Mouse (Mus musculus) MEL (cell line): ENCODE results near the gene Zfp326. TPM values are rescaled to one million over a fixed set of nuclear protein-coding genes. Genes with fewer than 3 reads are reported as not detected.

Source experiments
- DNase-seq: peaks from one replicate; pipeline ENCODE4 v3.0.0; 2011; ENCODE audit warnings: low read depth, low spot score
- H3K27ac ChIP-seq: 2 replicates; pipeline ENCODE4 v1.5.1; 2012; ENCODE audit warnings: low read depth, mild to moderate bottlenecking, control low read depth, low read length, moderate library complexity; ENCODE audit not compliant: control insufficient read depth
- H3K27me3 ChIP-seq, 2 experiments: fragments of 150-350 bp in 1 of 2; sonication (generic) in 1 of 2; 2 replicates each; pipeline ENCODE4 v1.6.1; 2012; ENCODE audit warnings: low read length in 2 of 2, mild to moderate bottlenecking in 2 of 2, improper control_type of control experiment in 1 of 2, moderate library complexity in 1 of 2; ENCODE audit not compliant: insufficient read depth in 2 of 2, control insufficient read depth in 1 of 2
- H3K36me3 ChIP-seq, 2 experiments: 2 replicates each; pipeline ENCODE4 v1.6.1; 2012 to 2014; ENCODE audit warnings: low read length in 2 of 2, improper control_type of control experiment in 1 of 2, inconsistent platforms in 1 of 2, mild to moderate bottlenecking in 1 of 2; ENCODE audit not compliant: insufficient read depth in 2 of 2, control insufficient read depth in 1 of 2
- H3K4me1 ChIP-seq, 2 experiments: fragments of 150-350 bp in 1 of 2; sonication (generic) in 1 of 2; 2 replicates each; pipeline ENCODE4 v1.6.1; 2012; ENCODE audit warnings: low read length in 2 of 2, improper control_type of control experiment in 1 of 2, mild to moderate bottlenecking in 1 of 2; ENCODE audit not compliant: insufficient read depth in 2 of 2, control insufficient read depth in 1 of 2
- H3K4me3 ChIP-seq, 2 experiments: fragments of 150-350 bp in 1 of 2; sonication (generic) in 1 of 2; 2 replicates each; pipeline ENCODE4 v1.5.1; 2012; ENCODE audit warnings: low read depth in 2 of 2, low read length in 2 of 2, mild to moderate bottlenecking in 2 of 2, moderate library complexity in 2 of 2, control low read depth in 1 of 2, improper control_type of control experiment in 1 of 2; ENCODE audit not compliant: control insufficient read depth in 1 of 2, insufficient read depth in 1 of 2
- H3K79me2 ChIP-seq: 2 replicates; pipeline ENCODE4 v1.6.1; 2012; ENCODE audit warnings: mild to moderate bottlenecking, low read length, moderate library complexity; ENCODE audit not compliant: control insufficient read depth, poor library complexity, insufficient read depth
- H3K9ac ChIP-seq: 2 replicates; pipeline ENCODE4 v1.6.1; 2012; ENCODE audit warnings: low read depth, mild to moderate bottlenecking, control low read depth, low read length, moderate library complexity; ENCODE audit not compliant: control insufficient read depth, poor library complexity, severe bottlenecking
- H3K9me3 ChIP-seq: fragments of 150-350 bp; sonication (generic); replicated peaks from 2 replicates; pipeline ENCODE4 v1.6.1; 2012; ENCODE audit warnings: mild to moderate bottlenecking, low read length, improper control_type of control experiment, moderate library complexity; ENCODE audit not compliant: insufficient read depth
- CHD1 ChIP-seq: IDR thresholded peaks from 2 replicates; pipeline ENCODE4 v1.6.1; 2012; ENCODE audit warnings: low read depth, mild to moderate bottlenecking, inconsistent platforms, low read length, improper control_type of control experiment
- CHD2 ChIP-seq: IDR thresholded peaks from 2 replicates; pipeline ENCODE4 v1.6.1; 2011; ENCODE audit warnings: low read length, improper control_type of control experiment
- CTCF ChIP-seq, 3 experiments: IDR thresholded peaks in 2 of 3; conservative IDR thresholded peaks in 1 of 3; 2 replicates each; pipeline ENCODE4 v1.5.1; 2011 to 2012; ENCODE audit warnings: low read length in 3 of 3, low read depth in 2 of 3, mild to moderate bottlenecking in 2 of 3, improper control_type of control experiment in 1 of 3, inconsistent platforms in 1 of 3, mixed read lengths in 1 of 3, moderate library complexity in 1 of 3; ENCODE audit not compliant: control insufficient read depth in 1 of 3, insufficient read depth in 1 of 3, poor library complexity in 1 of 3, severe bottlenecking in 1 of 3
- ELF1 ChIP-seq: IDR thresholded peaks from 2 replicates; pipeline ENCODE4 v1.6.1; 2014; ENCODE audit warnings: low read depth, mild to moderate bottlenecking, inconsistent platforms, low read length, improper control_type of control experiment, moderate library complexity
- EP300 ChIP-seq, 2 experiments: IDR thresholded peaks; 2 replicates each; pipeline ENCODE4 v1.6.1; 2011; ENCODE audit warnings: improper control_type of control experiment in 2 of 2, low read length in 2 of 2, low read depth in 1 of 2, mild to moderate bottlenecking in 1 of 2
- HCFC1 ChIP-seq: IDR thresholded peaks from 2 replicates; pipeline ENCODE4 v1.6.1; 2012; ENCODE audit warnings: low read depth, mild to moderate bottlenecking, inconsistent platforms, low read length, improper control_type of control experiment, moderate library complexity
- KAT2A ChIP-seq: conservative IDR thresholded peaks from 2 replicates; pipeline ENCODE4 v1.6.1; 2012; ENCODE audit warnings: low read depth, low read length, improper control_type of control experiment, inconsistent platforms
- MAZ ChIP-seq: IDR thresholded peaks from 2 replicates; pipeline ENCODE4 v1.6.1; 2012; ENCODE audit warnings: low read depth, mild to moderate bottlenecking, inconsistent platforms, low read length, improper control_type of control experiment
- MEF2A ChIP-seq: IDR thresholded peaks from 2 replicates; pipeline ENCODE4 v1.6.1; 2014; ENCODE audit warnings: low read depth, mild to moderate bottlenecking, inconsistent platforms, low read length, improper control_type of control experiment; ENCODE audit not compliant: poor library complexity, insufficient replicate concordance, severe bottlenecking; ENCODE audit errors: extremely low read depth
- MYC ChIP-seq: IDR thresholded peaks from 2 replicates; pipeline ENCODE4 v1.6.1; 2011; ENCODE audit warnings: low read depth, mild to moderate bottlenecking, low read length, improper control_type of control experiment, moderate library complexity
- NRF1 ChIP-seq: IDR thresholded peaks from 2 replicates; pipeline ENCODE4 v1.6.1; 2014; ENCODE audit warnings: low read depth, mild to moderate bottlenecking, inconsistent platforms, low read length, improper control_type of control experiment, moderate library complexity; ENCODE audit not compliant: poor library complexity, insufficient read depth, severe bottlenecking
- POLR2A ChIP-seq, 2 experiments: IDR thresholded peaks; 2 replicates each; pipeline ENCODE4 v1.6.1; 2011 to 2012; ENCODE audit warnings: low read length in 2 of 2, mild to moderate bottlenecking in 2 of 2, control low read depth in 1 of 2, improper control_type of control experiment in 1 of 2, low read depth in 1 of 2, moderate library complexity in 1 of 2; ENCODE audit not compliant: control insufficient read depth in 1 of 2, insufficient read depth in 1 of 2, poor library complexity in 1 of 2
- POLR2AphosphoS5 ChIP-seq: IDR thresholded peaks from 2 replicates; pipeline ENCODE4 v1.6.1; 2012; ENCODE audit warnings: low read depth, borderline replicate concordance, mild to moderate bottlenecking, inconsistent platforms, low read length, moderate library complexity, mixed read lengths
- RAD21 ChIP-seq: IDR thresholded peaks from 2 replicates; pipeline ENCODE4 v1.6.1; 2011; ENCODE audit warnings: mild to moderate bottlenecking, low read depth, low read length, improper control_type of control experiment
- RCOR1 ChIP-seq: IDR thresholded peaks from 2 replicates; pipeline ENCODE4 v1.6.1; 2012; ENCODE audit warnings: low read depth, mild to moderate bottlenecking, inconsistent platforms, low read length, improper control_type of control experiment
- SIN3A ChIP-seq: IDR thresholded peaks from 2 replicates; pipeline ENCODE4 v1.6.1; 2012; ENCODE audit warnings: low read length, improper control_type of control experiment, inconsistent platforms
- SMC3 ChIP-seq: IDR thresholded peaks from 2 replicates; pipeline ENCODE4 v1.6.1; 2011; ENCODE audit warnings: low read depth, low read length, improper control_type of control experiment
- TAL1 ChIP-seq: IDR thresholded peaks from 2 replicates; pipeline ENCODE4 v1.6.1; 2012; ENCODE audit warnings: mild to moderate bottlenecking, inconsistent platforms, low read length, moderate library complexity, mixed read lengths
- TBP ChIP-seq: IDR thresholded peaks from 2 replicates; pipeline ENCODE4 v1.8.0; 2011; ENCODE audit warnings: low read depth, low read length, improper control_type of control experiment
- TCF12 ChIP-seq: IDR thresholded peaks from 2 replicates; pipeline ENCODE4 v1.6.1; 2014; ENCODE audit warnings: low read depth, mild to moderate bottlenecking, inconsistent platforms, low read length, improper control_type of control experiment, moderate library complexity
- UBTF ChIP-seq: IDR thresholded peaks from 2 replicates; pipeline ENCODE4 v1.6.1; 2012; ENCODE audit warnings: low read depth, mild to moderate bottlenecking, inconsistent platforms, low read length, improper control_type of control experiment, moderate library complexity, borderline replicate concordance; ENCODE audit not compliant: insufficient read depth
- USF1 ChIP-seq: IDR thresholded peaks from 2 replicates; pipeline ENCODE4 v1.6.1; 2014; ENCODE audit warnings: low read depth, mild to moderate bottlenecking, inconsistent platforms, low read length, improper control_type of control experiment, moderate library complexity
- USF2 ChIP-seq, 2 experiments: IDR thresholded peaks; 2 replicates each; pipeline ENCODE4 v1.6.1; 2011 to 2012; ENCODE audit warnings: improper control_type of control experiment in 2 of 2, low read length in 2 of 2, borderline replicate concordance in 1 of 2, inconsistent platforms in 1 of 2, low read depth in 1 of 2, mild to moderate bottlenecking in 1 of 2; ENCODE audit not compliant: insufficient read depth in 1 of 2
- ZNF384 ChIP-seq: IDR thresholded peaks from 2 replicates; pipeline ENCODE4 v1.6.1; 2012; ENCODE audit warnings: low read depth, mild to moderate bottlenecking, inconsistent platforms, low read length, improper control_type of control experiment
- polyA plus RNA-seq, 2 experiments: library from polyadenylated mRNA; stranded (reverse) in 1 of 2; unstranded in 1 of 2; fragments of >175 nt in 1 of 2; fragments of >200 nt in 1 of 2; gene quantifications; 2 replicates each; pipeline versions ENCODE4 v1.2.1 to v1.2.4; 2012; ENCODE audit warnings: low replicate concordance in 2 of 2, low read depth in 1 of 2; ENCODE audit not compliant: insufficient read length in 2 of 2, insufficient read depth in 1 of 2, missing spikeins in 1 of 2
- total RNA-seq: library from RNA; depleted of rRNA; stranded (reverse); fragments of 300-350 nt; gene quantifications from 2 replicates; pipeline ENCODE4 v1.2.3, GENCODE M21; 2012

Zfp326 gene
- total and polyA plus RNA-seq, 3 experiments = 6.4 to 17.6 TPM; not detected in 1

- Histone ChIP-seq H3K36me3 (no peaks in the 10 kb centered on the region), H3K27me3 (no peaks in the 10 kb centered on the region)
- DNase-seq = no peak
- TF ChIP-seq HCFC1 = no peak
- no peak for TF ChIP-seq TCF12
- TF ChIP-seq NRF1 = no peak
- no peak for TF ChIP-seq USF2 (IDR thresholded peaks at IDR 0.05; ENCODE audit: borderline replicate concordance in 1 of 2, insufficient read depth in 1 of 2, low read depth in 1 of 2, low read length in 2 of 2)
- TF ChIP-seq ELF1 = no peak
- no peak for TF ChIP-seq TAL1
- no peak for TF ChIP-seq CHD2
- TF ChIP-seq CHD1 = no peak
- no peak for TF ChIP-seq KAT2A
- TF ChIP-seq MEF2A = no peak
- TF ChIP-seq RAD21 = no peak
- no peak for TF ChIP-seq UBTF
- TF ChIP-seq, all 39 proteins: peak for 0
- Histone ChIP-seq H3K79me2 (no peaks in the 10 kb centered on the region), H3K27ac (no peak overlapping the region), H3K9me3 (no peaks in the 10 kb centered on the region), H3K9ac (no peak overlapping the region), H3K4me1 (peaks cover 0 to 11% of the 10 kb centered on the region in 2 experiments; a peak in 2 of 4 replicates), H3K4me3 (no peak overlapping the region)
These were observed 32.2 kb upstream of the Zfp326 start for GRCm38 (mm10) chr5:105844044-105844753.

- no peak overlapping the region for H3K9ac ChIP-seq
- H3K79me2 ChIP-seq = no peaks in the 10 kb centered on the region
- H3K36me3 ChIP-seq = no peaks in the 10 kb centered on the region; a peak in 1 of 4 replicates
- H3K27me3 ChIP-seq = no peaks in the 10 kb centered on the region
- no peaks in the 10 kb centered on the region for H3K9me3 ChIP-seq
- no peak for DNase-seq
- no peak overlapping the region for H3K27ac ChIP-seq
- H3K4me1 ChIP-seq = peaks cover 0 to 9% of the 10 kb centered on the region in 2 experiments; a peak in 2 of 4 replicates
- H3K4me3 ChIP-seq = no peak overlapping the region
- TF ChIP-seq TCF12 (no peak), ELF1 (no peak), USF1 (no peak), MYC (no peak), CHD2 (no peak), EP300 (IDR thresholded peaks at IDR 0.05; ENCODE audit: low read depth in 1 of 2, low read length in 2 of 2) (no peak), SIN3A (no peak), ZNF384 (no peak), MAZ (no peak), USF2 (IDR thresholded peaks at IDR 0.05; ENCODE audit: borderline replicate concordance in 1 of 2, insufficient read depth in 1 of 2, low read depth in 1 of 2, low read length in 2 of 2) (no peak), TBP (no peak), SMC3 (no peak), POLR2AphosphoS5 (no peak), RCOR1 (no peak), CTCF (IDR thresholded peaks at IDR 0.05 in 2 of 3, conservative IDR thresholded peaks at IDR 0.05 in 1 of 3; ENCODE audit: control insufficient read depth in 1 of 3, insufficient read depth in 1 of 3, low read depth in 2 of 3, low read length in 3 of 3, poor library complexity in 1 of 3, severe bottlenecking in 1 of 3) (no peak), RAD21 (no peak), TAL1 (no peak), NRF1 (no peak), POLR2A (IDR thresholded peaks at IDR 0.05; ENCODE audit: control insufficient read depth in 1 of 2, insufficient read depth in 1 of 2, low read depth in 1 of 2, low read length in 2 of 2, poor library complexity in 1 of 2) (no peak)
- TF ChIP-seq, all 39 proteins: peak for 0
These were observed 31.3 kb upstream of the Zfp326 start for GRCm38 (mm10) chr5:105845041-105845440.
